ENCODE assay signal across 8 mouse cellular contexts in the genomic region with DNA sequence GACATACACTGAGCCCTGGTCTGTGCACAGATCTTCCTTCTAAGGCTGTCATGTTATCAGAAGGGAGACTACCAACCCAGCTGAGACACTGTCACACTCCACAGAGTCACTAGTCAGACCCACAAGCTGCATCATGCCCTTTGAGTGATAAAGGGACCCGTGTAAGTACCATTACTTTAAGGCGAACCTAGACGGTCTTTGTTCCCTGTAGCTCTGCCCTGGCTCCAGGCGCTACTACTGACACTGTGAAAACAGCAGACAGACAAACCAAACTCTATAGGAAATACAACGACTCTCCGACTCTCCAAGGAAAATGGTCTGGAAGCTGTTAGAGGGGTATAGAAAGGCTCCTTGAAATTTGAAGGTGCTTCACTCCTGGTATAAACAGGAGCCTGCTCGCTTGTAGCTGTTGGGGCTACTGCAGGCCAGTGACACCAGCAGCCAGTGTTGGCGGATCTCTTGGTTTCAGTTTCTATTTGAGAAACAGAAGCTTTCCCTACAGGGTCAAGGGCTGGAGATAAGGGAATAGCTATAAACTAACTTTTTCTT.
A peak's percentile ranks its signal among the peaks of the same experiment; 100 is the strongest.
DNase-seq lines count a peak whose midpoint lies in the region; ATAC-seq and TF ChIP-seq lines count a peak whose summit lies in the region.
"Had no signal": no experiment of that assay in that cellular context is flagged by ENCODE, and none has a peak within 500 bp of the region (broad histone marks: within the 10 kb centered on the region; RNA-seq: fewer than 3 reads in every experiment).

No protein-coding gene starts in this region.

- H3K4me3 ChIP-seq in kidney, postnatal 0 days (replicated peaks; ENCODE audit: low read depth, low read length): no peak overlapping the region
- H3K4me3 ChIP-seq in kidney, embryonic 14.5 days (ENCODE audit: low read length): no peak overlapping the region
- H3K4me3 ChIP-seq in CH12.LX (replicated peaks in 1 of 3; ENCODE audit: low read depth in 2 of 3, low read length in 2 of 3, poor library complexity in 1 of 3): peak overlapping the region; percentile 1 to 34 (median 21)
- peak overlapping the region; percentile 56 for H3K4me3 ChIP-seq in brown adipose tissue, adult 24 weeks (ENCODE audit: insufficient read depth, low read depth, low read length)
- H3K4me3 ChIP-seq in intestine, embryonic 15.5 days (replicated peaks): no peak overlapping the region
- H3K4me3 ChIP-seq in stomach, embryonic 15.5 days (replicated peaks): no peak overlapping the region
- H3K4me3 ChIP-seq: embryonic facial prominence, embryonic 12.5 days had no signal

- no peaks in the 10 kb centered on the region for H3K27me3 ChIP-seq in kidney, postnatal 0 days (ENCODE audit: insufficient read depth, low read length)
- H3K27me3 ChIP-seq in kidney, embryonic 14.5 days (ENCODE audit: control insufficient read depth, insufficient read depth, low read length): peaks cover 14% of the 10 kb centered on the region
- no peaks in the 10 kb centered on the region for H3K27me3 ChIP-seq in CH12.LX (replicated peaks)
- peaks cover 13% of the 10 kb centered on the region for H3K27me3 ChIP-seq in intestine, embryonic 15.5 days (replicated peaks)
- peaks cover 10% of the 10 kb centered on the region for H3K27me3 ChIP-seq in stomach, embryonic 15.5 days (replicated peaks)

- H3K36me3 ChIP-seq in kidney, postnatal 0 days (ENCODE audit: insufficient read depth, low read length): 0 out of 2 replicates have a peak, but pooled peaks cover 2% of the 10 kb centered on the region
- H3K36me3 ChIP-seq in kidney, embryonic 14.5 days (ENCODE audit: control insufficient read depth, insufficient read depth, low read length): no peaks in the 10 kb centered on the region
- H3K36me3 ChIP-seq in CH12.LX (replicated peaks in 1 of 2; ENCODE audit: control insufficient read depth in 1 of 2, insufficient read depth in 1 of 2, low read length in 1 of 2): no peaks in the 10 kb centered on the region
- H3K36me3 ChIP-seq in intestine, embryonic 15.5 days: no peaks in the 10 kb centered on the region
- 0 out of 2 replicates have a peak, but pooled peaks cover 4% of the 10 kb centered on the region for H3K36me3 ChIP-seq in stomach, embryonic 15.5 days
- H3K36me3 ChIP-seq: embryonic facial prominence, embryonic 12.5 days had no signal

- H3K9me3 ChIP-seq in kidney, postnatal 0 days (replicated peaks; ENCODE audit: low read length): no peaks in the 10 kb centered on the region
- H3K9me3 ChIP-seq in kidney, embryonic 14.5 days (ENCODE audit: control insufficient read depth, low read length): no peaks in the 10 kb centered on the region
- H3K9me3 ChIP-seq in CH12.LX (replicated peaks; ENCODE audit: low read length): no peaks in the 10 kb centered on the region
- H3K9me3 ChIP-seq in intestine, embryonic 15.5 days: no peaks in the 10 kb centered on the region
- H3K9me3 ChIP-seq in stomach, embryonic 15.5 days: no peaks in the 10 kb centered on the region
- H3K9me3 ChIP-seq: embryonic facial prominence, embryonic 12.5 days had no signal

- WGBS in kidney, postnatal 0 days: 57% methylated on average over 8 of the region's 8 CpGs
- WGBS in kidney, embryonic 14.5 days: 64% methylated on average over 8 of the region's 8 CpGs
- WGBS in intestine, embryonic 15.5 days: 47% methylated on average over 8 of the region's 8 CpGs
- 58% methylated on average over 8 of the region's 8 CpGs for WGBS in stomach, embryonic 15.5 days

- H3K9ac ChIP-seq in kidney, postnatal 0 days (ENCODE audit: low read depth, low read length): no peak overlapping the region
- no peak overlapping the region for H3K9ac ChIP-seq in kidney, embryonic 14.5 days (ENCODE audit: low read depth, low read length)
- peak overlapping the region; percentile 45 for H3K9ac ChIP-seq in CH12.LX (ENCODE audit: insufficient read depth, low read depth)
- no peak overlapping the region; the same call in 1 of the 2 replicates for H3K9ac ChIP-seq in intestine, embryonic 15.5 days
- H3K9ac ChIP-seq in stomach, embryonic 15.5 days: no peak overlapping the region
- H3K9ac ChIP-seq: embryonic facial prominence, embryonic 12.5 days had no signal

- no peak for ATAC-seq in kidney, postnatal 0 days (replicated peaks; ENCODE audit: low FRiP score, low read depth)
- ATAC-seq in kidney, embryonic 14.5 days (ENCODE audit: low FRiP score, low TSS enrichment): no peak
- ATAC-seq in intestine, embryonic 15.5 days: no peak
- no peak for ATAC-seq in stomach, embryonic 15.5 days (ENCODE audit: insufficient read depth, low FRiP score, low read depth)

- no peak for TF ChIP-seq POLR2A in CH12.LX (IDR thresholded peaks at IDR 0.05; ENCODE audit: low read depth, low read length)

- in situ Hi-C loops in CH12.LX (cut with MboI; ENCODE audit: low pct_ligation_motif_present, low pct_unique_long_range_greater_than_20kb, low sequenced_read_pairs): loop anchor here (5.0 kb wide), 1 partner anchor 45 kb away; no protein-coding TSS in a partner anchor

- 0 out of 2 replicates have a peak, but pooled peaks have one; percentile 4 for TF ChIP-seq EP300 in CH12.LX (IDR thresholded peaks at IDR 0.05; ENCODE audit: low read length)

- dilution Hi-C loops in CH12.LX (cut with MboI; ENCODE audit: extremely low pct_ligation_motif_present, extremely low pct_unique_long_range_greater_than_20kb, low sequenced_read_pairs): no loop called here

- DNase-seq in kidney, postnatal 0 days (ENCODE audit: low spot score): peak; percentile 42
- peak; percentile 42 for DNase-seq in CH12.LX (ENCODE audit: extremely low read depth)
- DNase-seq in ovary, postnatal 14 days (ENCODE audit: low spot score): no peak

- no peak overlapping the region for H3K27ac ChIP-seq in kidney, postnatal 0 days
- H3K27ac ChIP-seq in kidney, embryonic 14.5 days (ENCODE audit: low read depth, low read length): no peak overlapping the region
- H3K27ac ChIP-seq in CH12.LX (ENCODE audit: insufficient read depth, low read depth): no peak overlapping the region
- peak overlapping the region; percentile 99 for H3K27ac ChIP-seq in brown adipose tissue, adult 24 weeks (replicated peaks; ENCODE audit: low read depth, low read length)
- H3K27ac ChIP-seq in intestine, embryonic 15.5 days: no peak overlapping the region
- H3K27ac ChIP-seq in stomach, embryonic 15.5 days: no peak overlapping the region
- H3K27ac ChIP-seq: embryonic facial prominence, embryonic 12.5 days had no signal

- TF ChIP-seq RAD21 in CH12.LX (IDR thresholded peaks at IDR 0.05; ENCODE audit: low read depth, low read length): no peak

- no peak for TF ChIP-seq CTCF in kidney, postnatal 0 days (IDR thresholded peaks at IDR 0.05; ENCODE audit: low read depth)
- no peak for TF ChIP-seq CTCF in CH12.LX (conservative IDR thresholded peaks at IDR 0.05 in 1 of 2, IDR thresholded peaks at IDR 0.05 in 1 of 2; ENCODE audit: low read depth in 2 of 2, low read length in 2 of 2)

- H3K4me2 ChIP-seq in kidney, postnatal 0 days (ENCODE audit: low read length): peak overlapping the region; percentile 18; the same call in 1 of the 2 replicates
- no peak overlapping the region for H3K4me2 ChIP-seq in kidney, embryonic 14.5 days (replicated peaks; ENCODE audit: low read depth, low read length)
- H3K4me2 ChIP-seq in CH12.LX (ENCODE audit: insufficient read depth, low read depth, poor library complexity, severe bottlenecking): peak overlapping the region; percentile 95
- H3K4me2 ChIP-seq in intestine, embryonic 15.5 days (replicated peaks): peak overlapping the region; percentile 41
- peak overlapping the region; percentile 5; the same call in 1 of the 2 replicates for H3K4me2 ChIP-seq in stomach, embryonic 15.5 days
- H3K4me2 ChIP-seq: embryonic facial prominence, embryonic 12.5 days had no signal

- peaks cover 30% of the 10 kb centered on the region for H3K4me1 ChIP-seq in kidney, postnatal 0 days (replicated peaks; ENCODE audit: insufficient read depth, low read length)
- peaks cover 17% of the 10 kb centered on the region for H3K4me1 ChIP-seq in kidney, embryonic 14.5 days (ENCODE audit: control insufficient read depth, insufficient read depth, low read length)
- H3K4me1 ChIP-seq in CH12.LX (ENCODE audit: control insufficient read depth in 1 of 2, insufficient read depth in 2 of 2): peaks cover 6 to 16% of the 10 kb centered on the region in 2 experiments
- peaks cover 50% of the 10 kb centered on the region for H3K4me1 ChIP-seq in brown adipose tissue, adult 24 weeks (ENCODE audit: control insufficient read depth, insufficient read depth, insufficient read length, low read length)
- peaks cover 22% of the 10 kb centered on the region for H3K4me1 ChIP-seq in intestine, embryonic 15.5 days (replicated peaks)
- peaks cover 30% of the 10 kb centered on the region for H3K4me1 ChIP-seq in stomach, embryonic 15.5 days

- no peaks in the 10 kb centered on the region for H3K79me2 ChIP-seq in CH12.LX (replicated peaks; ENCODE audit: control insufficient read depth, extremely low read depth, insufficient read depth, poor library complexity, severe bottlenecking)

TF ChIP-seq in CH12.LX, 34 proteins besides CTCF, POLR2A, EP300 and RAD21:
- TF ChIP-seq TCF12 (IDR thresholded peaks at IDR 0.05; ENCODE audit: low read depth, low read length) (0 out of 2 replicates have a peak, but pooled peaks have one; percentile 14), IRF4 (IDR thresholded peaks at IDR 0.05; ENCODE audit: low read depth, low read length) (peak; percentile 85), MEF2A (IDR thresholded peaks at IDR 0.05; ENCODE audit: borderline replicate concordance, low read depth, low read length) (0 out of 2 replicates have a peak, but pooled peaks have one; percentile 27), HCFC1 (IDR thresholded peaks at IDR 0.05; ENCODE audit: low read depth, low read length) (no peak), ETS1 (conservative IDR thresholded peaks at IDR 0.05; ENCODE audit: low read depth, low read length) (peak; percentile 29; the same call in 1 of the 2 replicates)
TF ChIP-seq in CH12.LX: peak in this region for 4.

Comparison
In these comparisons a context has a peak if more than half of its experiments do, and no peak if none do; other contexts are left out.
1. H3K4me3 ChIP-seq: peak in CH12.LX (3 of 3) and brown adipose tissue, adult 24 weeks (single experiment); none in kidney, postnatal 0 days (single experiment), kidney, embryonic 14.5 days (single experiment), intestine, embryonic 15.5 days (single experiment) and stomach, embryonic 15.5 days (single experiment).